Mouse (Mus musculus) lung, embryonic 15.5 days (tissue): ENCODE results near the gene Sertad2. TPM values are rescaled to one million over a fixed set of nuclear protein-coding genes. Genes with fewer than 3 reads are reported as not detected.

Experiments
- ATAC-seq: fragments of 200-750 bp; cut with Nextera tagmentation; 2 replicates; pipeline ENCODE4 v1.8.0; 2017; ENCODE audit warnings: moderate number of reproducible peaks, borderline replicate concordance; ENCODE audit not compliant: low FRiP score, low TSS enrichment; ENCODE audit errors: extremely low read depth
- H3K27ac ChIP-seq: fragments of 300-500 bp; sonication (generic); 2 replicates; pipeline ENCODE4 v1.5.1; 2015; ENCODE audit warnings: moderate library complexity, mild to moderate bottlenecking, inconsistent platforms
- H3K27me3 ChIP-seq: fragments of 300-500 bp; sonication (generic); 2 replicates; pipeline ENCODE4 v1.6.1; 2015; ENCODE audit warnings: inconsistent platforms
- H3K36me3 ChIP-seq: fragments of 300-500 bp; sonication (generic); 2 replicates; pipeline ENCODE4 v1.6.1; 2015; ENCODE audit warnings: inconsistent platforms
- H3K4me1 ChIP-seq: fragments of 300-500 bp; sonication (generic); 2 replicates; pipeline ENCODE4 v1.6.1; 2015; ENCODE audit warnings: inconsistent platforms
- H3K4me2 ChIP-seq: fragments of 300-500 bp; sonication (generic); 2 replicates; pipeline ENCODE4 v1.6.1; 2015; ENCODE audit warnings: inconsistent platforms, mild to moderate bottlenecking, moderate library complexity
- H3K4me3 ChIP-seq: fragments of 300-500 bp; sonication (generic); 2 replicates; pipeline ENCODE4 v1.5.1; 2015; ENCODE audit warnings: mild to moderate bottlenecking, inconsistent platforms
- H3K9ac ChIP-seq: fragments of 300-500 bp; sonication (generic); 2 replicates; pipeline ENCODE4 v1.6.1; 2015; ENCODE audit warnings: inconsistent platforms
- H3K9me3 ChIP-seq: fragments of 300-500 bp; sonication (generic); 2 replicates; pipeline ENCODE4 v1.6.1; 2016; ENCODE audit warnings: inconsistent platforms
- whole genome bisulfite sequencing: fragments of 180-500 bp; shearing (Covaris S2); methylation state at CpG from one replicate; pipeline ENCODE4 v1.1.7; 2015; 5-methylcytosine and 5-hydroxymethylcytosine counted together
- polyA plus RNA-seq: library from polyadenylated mRNA; unstranded; fragments of >200 nt; fragmentation: Nextera tagmentation; extraction: Ambion mirVana; gene quantifications from 2 replicates; pipeline ENCODE4 v1.2.1, GENCODE M21; 2015

Sertad2 gene
- polyA plus RNA-seq, 1 experiment from 2014 or later, result 41.4 TPM

DNA sequence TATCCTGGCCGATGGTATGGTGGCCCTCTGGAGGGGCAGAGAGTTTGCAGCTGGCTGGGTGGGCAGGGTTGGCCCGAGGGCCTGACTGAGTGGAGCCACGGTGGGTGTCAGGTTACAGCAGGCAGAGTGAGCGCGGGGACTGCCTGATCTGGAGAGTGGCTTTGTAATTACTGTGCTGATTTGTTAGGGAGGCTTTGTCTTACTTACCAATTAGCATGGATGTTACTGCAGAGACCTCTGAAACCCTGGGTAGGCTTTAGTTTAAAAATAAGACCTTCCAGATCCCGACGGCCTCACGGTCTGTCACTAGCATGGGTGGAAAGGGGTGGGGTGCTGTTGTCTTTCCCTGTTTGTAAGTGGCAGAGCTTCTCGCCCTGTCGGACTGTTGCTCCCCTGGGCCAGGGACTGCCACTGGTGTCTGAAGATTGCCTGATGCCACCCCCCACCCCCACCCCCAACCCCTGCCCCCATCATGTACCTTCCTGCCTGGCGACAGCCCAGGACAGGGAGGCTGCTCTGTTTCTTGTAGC, 96.9 kb downstream of the Sertad2 start:
- no peak overlapping the region for H3K9ac ChIP-seq
- H3K36me3 ChIP-seq, result no peaks in the 10 kb centered on the region
- ATAC-seq, result peak; percentile 86
- H3K27ac ChIP-seq, result peak overlapping the region; percentile 63
- WGBS, result 5% methylated on average over 11 of the region's 11 CpGs
- no peaks in the 10 kb centered on the region for H3K27me3 ChIP-seq
- 0 out of 2 replicates have a peak overlapping the region, but pooled peaks have one; percentile 9 for H3K4me3 ChIP-seq
- H3K9me3 ChIP-seq, result no peaks in the 10 kb centered on the region
- peak overlapping the region; percentile 49 for H3K4me2 ChIP-seq
- H3K4me1 ChIP-seq, result peaks cover 58% of the 10 kb centered on the region

DNA sequence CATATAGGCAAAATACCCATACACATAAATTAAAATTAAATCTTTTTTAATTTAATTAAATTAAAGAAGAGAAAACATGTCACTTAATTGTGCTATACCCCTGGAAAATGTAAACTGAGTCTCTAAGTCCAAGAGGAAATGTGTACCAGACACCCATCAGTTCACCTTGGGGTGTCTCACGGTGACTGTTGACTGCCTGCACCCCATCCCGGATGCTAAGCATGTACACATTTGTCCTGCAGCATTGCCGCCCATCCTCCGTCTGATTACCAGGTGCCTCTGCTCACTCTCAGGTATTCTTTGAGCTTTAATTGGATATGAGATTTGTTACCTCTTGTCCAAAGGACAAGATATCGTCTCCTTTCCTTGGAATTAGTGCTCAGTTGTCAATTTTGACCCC, 99.3 kb downstream of the Sertad2 start:
- H3K4me3 ChIP-seq, result no peak overlapping the region
- no peak for ATAC-seq
- H3K4me2 ChIP-seq, result no peak overlapping the region
- no peaks in the 10 kb centered on the region for H3K9me3 ChIP-seq
- WGBS, result 77% methylated on average over 5 of the region's 5 CpGs
- no peak overlapping the region for H3K27ac ChIP-seq
- H3K4me1 ChIP-seq, result peaks cover 64% of the 10 kb centered on the region
- no peak overlapping the region for H3K9ac ChIP-seq
- no peaks in the 10 kb centered on the region for H3K27me3 ChIP-seq
- no peaks in the 10 kb centered on the region for H3K36me3 ChIP-seq

DNA sequence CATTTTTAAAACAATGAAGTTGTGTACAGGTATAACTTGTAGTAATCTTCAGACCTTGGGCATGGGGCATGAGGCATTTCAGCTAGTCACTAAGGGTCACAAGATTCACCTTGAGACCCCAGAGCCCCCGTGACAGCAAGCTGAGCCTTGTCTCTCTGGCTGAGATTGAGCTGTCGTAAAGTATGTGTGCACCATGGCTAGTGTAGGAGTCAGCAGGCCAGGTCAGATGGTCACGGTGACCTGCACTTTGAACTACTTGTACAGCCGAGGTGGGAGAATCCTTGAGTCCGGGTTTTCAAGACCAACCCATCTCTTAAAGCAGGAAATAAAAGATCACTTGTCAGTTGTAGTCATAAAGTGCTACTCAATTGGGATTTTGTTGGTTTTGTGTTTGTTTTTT, 100.1 kb downstream of the Sertad2 start:
- no peak overlapping the region for H3K9ac ChIP-seq
- H3K4me1 ChIP-seq, result peaks cover 72% of the 10 kb centered on the region
- H3K9me3 ChIP-seq, result no peaks in the 10 kb centered on the region
- no peak overlapping the region for H3K27ac ChIP-seq
- no peak overlapping the region for H3K4me2 ChIP-seq
- H3K4me3 ChIP-seq, result no peak overlapping the region
- peaks cover under 1% of the 10 kb centered on the region; the same call in 1 of the 2 replicates for H3K36me3 ChIP-seq
- ATAC-seq, result no peak
- H3K27me3 ChIP-seq, result no peaks in the 10 kb centered on the region
- 63% methylated on average over 5 of the region's 5 CpGs for WGBS

DNA sequence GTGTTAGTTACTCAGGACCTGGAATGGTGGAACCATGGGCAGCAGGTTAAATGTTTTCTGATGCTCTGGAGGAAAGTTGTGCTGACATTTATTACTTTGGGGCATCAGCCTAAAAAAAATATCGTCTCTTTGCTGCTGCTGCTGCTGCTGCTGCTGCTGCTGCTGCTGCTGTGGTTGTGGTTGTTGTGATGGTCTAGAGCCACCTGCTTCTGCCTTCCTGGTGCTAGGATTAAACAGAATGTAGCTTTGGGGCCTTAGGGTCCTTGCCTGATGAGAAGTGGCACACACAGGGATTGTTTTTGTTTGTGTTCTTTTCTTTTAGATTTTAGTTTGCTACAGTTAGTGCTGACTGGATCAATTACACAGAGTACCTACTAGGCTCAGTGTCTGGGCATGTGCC, 101.1 kb downstream of the Sertad2 start:
- no peak for ATAC-seq
- H3K27me3 ChIP-seq, result no peaks in the 10 kb centered on the region
- peaks cover 6% of the 10 kb centered on the region; the same call in 1 of the 2 replicates for H3K36me3 ChIP-seq
- H3K27ac ChIP-seq, result no peak overlapping the region
- no peak overlapping the region for H3K4me2 ChIP-seq
- H3K9me3 ChIP-seq, result no peaks in the 10 kb centered on the region
- H3K9ac ChIP-seq, result no peak overlapping the region
- 70% methylated on average over 1 of the region's 1 CpGs for WGBS
- H3K4me3 ChIP-seq, result no peak overlapping the region
- H3K4me1 ChIP-seq, result peaks cover 71% of the 10 kb centered on the region

DNA sequence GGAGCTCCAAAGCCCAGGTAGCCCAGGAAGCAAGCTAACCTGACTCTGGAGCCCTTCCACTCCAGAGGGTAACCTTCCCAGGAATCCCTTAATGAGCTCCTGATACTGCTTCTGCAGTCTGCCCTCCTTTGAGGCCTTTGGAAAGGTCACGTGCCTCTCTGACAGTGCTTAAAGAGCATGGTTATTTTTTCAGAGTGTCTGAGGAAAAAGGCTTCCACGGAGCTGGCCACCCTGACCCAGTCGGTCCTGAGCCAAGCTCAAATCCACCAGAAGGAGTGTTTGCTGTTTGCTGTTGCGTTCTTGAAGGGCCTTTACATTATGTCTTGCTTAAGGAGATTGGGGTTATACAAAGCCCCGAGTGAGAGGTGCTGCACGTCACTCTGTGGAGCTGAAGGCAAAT, 101.8 kb downstream of the Sertad2 start:
- H3K9ac ChIP-seq, result no peak overlapping the region
- no peak for ATAC-seq
- H3K27me3 ChIP-seq, result no peaks in the 10 kb centered on the region
- WGBS, result 35% methylated on average over 6 of the region's 6 CpGs
- peaks cover 69% of the 10 kb centered on the region for H3K4me1 ChIP-seq
- no peak overlapping the region for H3K4me3 ChIP-seq
- no peak overlapping the region for H3K4me2 ChIP-seq
- no peaks in the 10 kb centered on the region for H3K9me3 ChIP-seq
- no peak overlapping the region; the same call in 1 of the 2 replicates for H3K27ac ChIP-seq
- peaks cover 9% of the 10 kb centered on the region; the same call in 1 of the 2 replicates for H3K36me3 ChIP-seq

DNA sequence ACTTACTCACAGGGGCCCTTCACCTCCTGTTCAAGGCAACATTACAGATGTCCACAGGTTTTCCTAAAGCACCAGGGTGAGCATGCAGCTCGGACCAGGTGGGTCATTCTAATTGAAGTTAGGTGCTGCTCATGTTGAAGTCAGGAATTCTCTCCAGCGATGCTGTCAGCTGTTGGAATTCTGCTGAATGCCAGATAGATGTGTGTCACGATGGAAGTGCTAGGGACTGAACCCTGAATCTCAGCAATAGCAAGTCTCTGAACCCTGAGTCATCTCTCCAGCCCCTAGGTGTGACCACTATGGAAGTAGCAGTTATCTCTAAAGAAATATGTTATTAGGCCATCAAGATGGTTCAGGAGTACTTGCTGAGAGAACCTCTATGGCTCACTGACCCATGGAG, 102.5 kb downstream of the Sertad2 start:
- peaks cover 14% of the 10 kb centered on the region; the same call in 1 of the 2 replicates for H3K36me3 ChIP-seq
- ATAC-seq, result no peak
- 64% methylated on average over 3 of the region's 3 CpGs for WGBS
- H3K4me2 ChIP-seq, result no peak overlapping the region
- H3K9me3 ChIP-seq, result no peaks in the 10 kb centered on the region
- peaks cover 66% of the 10 kb centered on the region for H3K4me1 ChIP-seq
- H3K9ac ChIP-seq, result no peak overlapping the region
- peak overlapping the region; percentile 29; the same call in 1 of the 2 replicates for H3K27ac ChIP-seq
- H3K27me3 ChIP-seq, result no peaks in the 10 kb centered on the region
- H3K4me3 ChIP-seq, result no peak overlapping the region

DNA sequence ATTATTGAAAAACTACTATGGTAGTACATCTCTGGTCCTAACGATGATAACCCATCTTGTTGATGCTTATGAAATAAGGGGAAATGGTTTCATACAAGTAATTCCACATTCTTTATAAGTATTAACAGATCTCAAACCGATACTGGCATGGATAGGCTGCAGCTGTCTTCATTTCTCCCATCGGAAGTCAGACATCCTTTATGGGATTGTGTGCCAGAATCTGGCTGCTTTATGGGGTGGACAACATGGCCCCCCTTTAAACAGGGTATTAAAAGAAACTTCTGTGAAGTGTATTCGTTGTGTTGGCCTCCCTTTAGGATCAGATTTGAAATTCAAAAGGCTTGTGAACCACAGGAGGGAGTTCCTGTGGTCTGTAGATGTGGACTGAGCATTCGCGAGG, 103.1 kb downstream of the Sertad2 start:
- Histone ChIP-seq H3K4me1 (peaks cover 65% of the 10 kb centered on the region), H3K4me3 (no peak overlapping the region), H3K9ac (no peak overlapping the region), H3K36me3 (peaks cover 14% of the 10 kb centered on the region; the same call in 1 of the 2 replicates), H3K27ac (peak overlapping the region; percentile 58), H3K4me2 (no peak overlapping the region), H3K9me3 (no peaks in the 10 kb centered on the region), H3K27me3 (no peaks in the 10 kb centered on the region)
- 0 out of 2 replicates have a peak, but pooled peaks have one; percentile 56 for ATAC-seq
- 39% methylated on average over 6 of the region's 6 CpGs for WGBS

DNA sequence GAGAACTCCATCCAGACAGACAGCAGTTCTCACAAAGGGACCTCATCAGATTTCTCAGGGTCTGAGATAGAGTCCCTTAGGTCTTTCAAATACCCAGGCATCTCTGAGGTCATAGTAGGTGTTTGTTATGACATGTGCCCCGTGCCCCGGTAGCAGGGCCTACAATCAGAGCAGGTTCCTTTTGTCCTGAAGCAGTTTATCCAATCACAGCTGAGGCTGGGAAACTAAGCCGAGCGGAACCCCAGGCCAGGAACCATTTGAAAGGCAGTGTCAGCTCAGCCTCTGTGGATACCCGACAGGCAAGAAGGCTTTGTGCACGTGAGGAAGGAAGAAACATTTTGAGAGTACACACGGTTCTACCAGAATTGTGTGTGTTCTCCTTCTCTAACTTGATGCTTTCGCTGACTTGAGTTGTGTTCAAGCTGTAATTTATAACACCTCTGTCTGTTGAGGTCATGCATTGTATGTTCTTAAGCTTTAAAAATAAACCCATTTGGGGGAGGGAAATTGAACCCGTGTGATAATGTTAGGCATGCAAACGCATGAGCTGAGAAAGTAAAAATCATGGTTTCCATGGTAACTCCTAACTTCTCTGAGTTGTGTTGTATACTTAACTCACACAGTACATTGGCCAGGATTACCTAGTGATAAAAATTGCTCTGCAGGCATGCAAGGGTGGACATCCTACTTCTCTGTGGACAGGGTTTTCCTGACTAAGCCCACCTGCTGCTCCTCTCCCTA, 104.1 kb downstream of the Sertad2 start:
- no peak overlapping the region for H3K4me3 ChIP-seq
- WGBS, result 32% methylated on average over 10 of the region's 10 CpGs
- peak overlapping the region; percentile 5; the same call in 1 of the 2 replicates for H3K27ac ChIP-seq
- H3K4me1 ChIP-seq, result peaks cover 70% of the 10 kb centered on the region
- no peaks in the 10 kb centered on the region for H3K9me3 ChIP-seq
- H3K9ac ChIP-seq, result no peak overlapping the region
- no peaks in the 10 kb centered on the region for H3K27me3 ChIP-seq
- H3K36me3 ChIP-seq, result peaks cover 14% of the 10 kb centered on the region; the same call in 1 of the 2 replicates
- ATAC-seq, result no peak
- H3K4me2 ChIP-seq, result no peak overlapping the region

DNA sequence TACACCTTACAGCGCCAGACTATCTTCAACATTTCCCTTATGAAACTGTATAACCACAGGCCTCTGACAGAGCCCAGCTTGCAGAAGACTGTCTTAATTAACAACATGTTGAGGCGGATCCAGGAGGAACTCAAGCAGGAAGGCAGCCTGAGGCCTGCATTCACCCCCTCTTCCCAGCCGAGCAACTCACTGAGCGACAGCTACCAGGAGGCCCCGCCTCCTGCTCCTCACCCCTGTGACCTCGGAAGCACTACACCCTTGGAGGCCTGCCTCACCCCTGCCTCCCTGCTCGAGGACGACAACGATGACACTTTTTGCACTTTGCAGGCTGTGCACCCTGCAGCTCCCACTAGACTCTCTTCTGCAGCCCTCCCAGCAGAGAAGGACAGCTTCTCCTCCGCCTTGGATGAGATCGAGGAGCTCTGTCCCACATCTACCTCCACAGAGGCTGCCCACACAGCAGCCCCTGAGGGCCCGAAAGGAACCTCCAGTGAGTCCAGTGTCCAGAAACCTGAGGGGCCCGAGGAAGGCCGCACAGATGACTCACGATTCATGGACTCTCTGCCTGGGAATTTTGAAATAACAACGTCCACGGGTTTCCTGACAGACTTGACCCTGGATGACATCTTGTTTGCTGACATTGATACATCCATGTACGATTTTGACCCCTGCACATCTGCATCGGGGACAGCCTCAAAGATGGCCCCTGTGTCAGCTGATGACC, 105.0 kb downstream of the Sertad2 start:
- ATAC-seq, result no peak
- Histone ChIP-seq H3K9ac (no peak overlapping the region), H3K27ac (peak overlapping the region; percentile 5; the same call in 1 of the 2 replicates)

DNA sequence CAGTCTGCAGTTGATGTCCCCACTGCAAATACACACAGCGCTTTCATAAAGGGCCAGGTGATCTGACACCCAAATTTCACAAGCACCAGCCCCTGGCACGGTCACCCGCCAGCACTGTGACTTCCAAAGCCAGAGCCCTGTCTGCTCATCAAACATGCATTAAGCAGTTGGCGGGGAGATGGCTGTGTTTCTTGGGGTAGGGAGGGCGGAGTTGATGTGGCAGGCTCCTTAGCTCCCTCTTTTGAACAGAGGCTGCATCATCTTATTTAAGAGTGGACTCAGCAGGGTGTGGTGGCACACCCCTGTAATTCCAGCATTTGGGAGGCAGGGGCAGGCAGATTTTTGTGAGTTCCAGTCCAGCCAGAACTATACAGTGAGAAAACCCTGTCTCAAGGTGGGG, 106.4 kb downstream of the Sertad2 start:
- Histone ChIP-seq H3K36me3 (peaks cover 14% of the 10 kb centered on the region; the same call in 1 of the 2 replicates), H3K4me3 (no peak overlapping the region), H3K9me3 (no peaks in the 10 kb centered on the region), H3K4me2 (no peak overlapping the region), H3K27me3 (no peaks in the 10 kb centered on the region), H3K9ac (no peak overlapping the region), H3K27ac (no peak overlapping the region), H3K4me1 (peaks cover 63% of the 10 kb centered on the region)
- ATAC-seq, result no peak
- 79% methylated on average over 5 of the region's 5 CpGs for WGBS

More for the DNA sequence above, 105.0 kb downstream of the Sertad2 start:
- Histone ChIP-seq H3K27me3 (no peaks in the 10 kb centered on the region), H3K4me1 (peaks cover 70% of the 10 kb centered on the region), H3K36me3 (peaks cover 14% of the 10 kb centered on the region; the same call in 1 of the 2 replicates), H3K4me2 (no peak overlapping the region), H3K4me3 (no peak overlapping the region), H3K9me3 (no peaks in the 10 kb centered on the region)
- 40% methylated on average over 19 of the region's 19 CpGs for WGBS

DNA sequence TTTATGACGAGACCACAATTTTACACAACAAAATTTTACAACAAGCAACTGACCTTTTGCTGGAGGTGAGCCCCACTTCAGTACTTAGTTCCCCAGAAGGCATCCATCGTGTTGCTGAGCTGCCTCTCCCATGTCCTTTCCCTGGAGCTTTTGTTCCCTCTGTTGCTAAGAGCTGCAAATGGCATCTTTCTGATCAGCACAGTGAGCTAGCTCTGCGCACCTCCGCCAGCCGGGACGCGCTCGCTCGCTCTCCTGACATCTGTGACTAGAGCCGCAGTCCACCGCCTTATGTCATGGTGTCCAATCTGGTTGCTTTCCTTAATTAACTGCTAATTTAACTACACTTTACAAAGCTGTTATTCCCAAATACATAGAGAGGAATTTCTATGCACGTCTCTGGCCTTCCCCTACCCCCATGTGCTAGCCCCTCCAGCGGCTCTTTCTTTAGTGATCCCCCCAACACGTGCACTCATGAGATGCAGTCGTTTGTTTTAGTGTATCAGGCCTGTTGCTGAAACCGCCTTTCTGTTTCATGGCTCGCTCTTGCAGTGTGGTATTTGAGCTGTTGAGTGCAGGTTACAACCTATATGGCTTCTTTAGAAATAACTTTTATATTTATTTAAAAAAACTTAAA, 107.1 kb downstream of the Sertad2 start:
- no peaks in the 10 kb centered on the region for H3K27me3 ChIP-seq
- WGBS, result 90% methylated on average over 17 of the region's 17 CpGs
- no peak overlapping the region for H3K4me2 ChIP-seq
- H3K4me3 ChIP-seq, result no peak overlapping the region
- no peak overlapping the region for H3K9ac ChIP-seq
- no peak overlapping the region for H3K27ac ChIP-seq
- no peaks in the 10 kb centered on the region for H3K9me3 ChIP-seq
- H3K36me3 ChIP-seq, result peaks cover 16% of the 10 kb centered on the region; the same call in 1 of the 2 replicates
- no peak for ATAC-seq
- H3K4me1 ChIP-seq, result peaks cover 63% of the 10 kb centered on the region
